Mouse (Mus musculus): ENCODE data around the gene Klhl31.

GRCm38 (mm10) chr9:77612349-77612748, 24.0 kb upstream of the Klhl31 start:
- no peak for TF ChIP-seq ZC3H11A (IDR thresholded peaks at IDR 0.05; ENCODE audit: borderline replicate concordance, low read depth, low read length)
- no peak for TF ChIP-seq CHD2 (IDR thresholded peaks at IDR 0.05; ENCODE audit: low read depth, low read length)
- no peak for TF ChIP-seq MAFK (IDR thresholded peaks at IDR 0.05; ENCODE audit: insufficient read depth, low read depth, low read length)
- TF ChIP-seq ZNF384 (IDR thresholded peaks at IDR 0.05; ENCODE audit: low read depth, low read length) = no peak
